Mouse (Mus musculus) testis, adult 2 months (tissue): ENCODE data around the gene Pdrg1. TPM values are rescaled to one million over a fixed set of nuclear protein-coding genes. Genes with fewer than 3 reads are reported as not detected.

ENCODE experiments used
- H3K27ac ChIP-seq: fragments of 200-500 bp; 2 replicates; pipeline ENCODE4 v1.5.1; 2012; ENCODE audit warnings: low read depth, low read length; ENCODE audit not compliant: control insufficient read depth, insufficient read depth
- H3K27me3 ChIP-seq: fragments of 200-500 bp; 2 replicates; pipeline ENCODE4 v1.6.1; 2012; ENCODE audit warnings: mild to moderate bottlenecking, low read length, moderate library complexity; ENCODE audit not compliant: control insufficient read depth, insufficient read depth
- H3K36me3 ChIP-seq: fragments of 200-500 bp; 2 replicates; pipeline ENCODE4 v1.6.1; 2012; ENCODE audit warnings: mild to moderate bottlenecking, low read length; ENCODE audit not compliant: control insufficient read depth, insufficient read depth
- H3K4me1 ChIP-seq: fragments of 200-500 bp; 2 replicates; pipeline ENCODE4 v1.6.1; 2012; ENCODE audit warnings: low read length; ENCODE audit not compliant: control insufficient read depth, insufficient read depth
- H3K4me3 ChIP-seq: fragments of 200-500 bp; 2 replicates; pipeline ENCODE4 v1.5.1; 2012; ENCODE audit warnings: low read depth, mild to moderate bottlenecking, low read length, moderate library complexity, mixed read lengths; ENCODE audit not compliant: control insufficient read depth
- CTCF ChIP-seq: fragments of 200-500 bp; IDR thresholded peaks from 2 replicates; pipeline ENCODE4 v1.5.1; 2012; ENCODE audit warnings: low read depth, mild to moderate bottlenecking, inconsistent platforms, low read length, moderate library complexity; ENCODE audit not compliant: control insufficient read depth, insufficient read depth, insufficient replicate concordance
- POLR2A ChIP-seq: fragments of 200-500 bp; IDR thresholded peaks from 2 replicates; pipeline ENCODE4 v1.6.1; 2012; ENCODE audit warnings: low read depth, mild to moderate bottlenecking, inconsistent platforms, low read length, moderate library complexity; ENCODE audit not compliant: control insufficient read depth
- polyA plus RNA-seq: library from polyadenylated mRNA; depleted of rRNA; stranded (reverse); fragments of >200 nt; gene quantifications from 2 replicates; pipeline ENCODE4 v1.2.3, GENCODE M21; 2012

The Pdrg1 gene
- polyA plus RNA-seq, 1 experiment: 22.0 TPM

DNA sequence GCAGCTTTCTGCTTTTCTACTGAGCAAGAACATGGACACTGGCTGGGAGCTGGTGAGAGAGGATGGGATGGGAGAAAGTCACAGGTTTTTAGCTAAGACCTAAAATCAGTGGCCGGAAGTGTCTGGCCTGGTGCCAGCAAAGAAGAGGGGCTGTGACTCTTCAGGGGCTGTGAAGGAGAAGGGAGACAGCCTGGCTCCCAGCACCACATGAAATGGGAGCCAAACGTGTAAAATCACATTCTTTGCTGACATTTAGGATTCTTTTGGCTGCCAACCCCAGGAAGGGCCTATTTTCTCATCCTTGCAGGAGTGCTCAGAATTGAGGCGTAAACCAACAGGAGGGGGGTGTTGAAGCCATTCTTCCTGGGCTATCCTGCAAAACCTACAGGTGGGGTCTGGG, 28.7 kb upstream of the Pdrg1 start:
- no peak overlapping the region for H3K27ac ChIP-seq
- H3K36me3 ChIP-seq: no peaks in the 10 kb centered on the region
- TF ChIP-seq CTCF (no peak), POLR2A (no peak)
- H3K27me3 ChIP-seq: no peaks in the 10 kb centered on the region
- H3K4me3 ChIP-seq: no peak overlapping the region
- H3K4me1 ChIP-seq: no peaks in the 10 kb centered on the region; the same call in 1 of the 2 replicates

DNA sequence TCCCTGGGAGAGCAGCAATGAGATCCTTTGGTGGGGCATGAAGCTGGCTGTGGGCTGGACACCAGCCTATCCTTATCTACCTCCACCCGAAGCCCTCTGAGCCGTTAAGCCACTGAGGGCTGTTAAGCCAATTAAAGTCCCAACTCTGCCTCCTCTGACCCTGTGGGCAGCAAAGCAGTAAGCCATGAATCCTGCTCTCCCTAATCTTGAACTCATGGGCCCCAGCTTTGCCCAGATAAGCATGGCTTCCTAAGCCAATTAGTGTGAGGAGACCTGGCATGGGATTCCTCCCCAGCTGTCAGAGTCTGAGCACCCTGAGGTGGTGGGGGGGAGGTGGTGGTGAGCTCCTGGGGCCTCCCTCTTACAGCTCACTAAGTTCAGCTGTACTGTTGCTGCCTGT, 21.5 kb upstream of the Pdrg1 start:
- Histone ChIP-seq H3K36me3 (no peaks in the 10 kb centered on the region), H3K27ac (no peak overlapping the region), H3K4me3 (no peak overlapping the region), H3K4me1 (peaks cover 7% of the 10 kb centered on the region), H3K27me3 (no peaks in the 10 kb centered on the region)
- TF ChIP-seq CTCF (no peak), POLR2A (no peak)

DNA sequence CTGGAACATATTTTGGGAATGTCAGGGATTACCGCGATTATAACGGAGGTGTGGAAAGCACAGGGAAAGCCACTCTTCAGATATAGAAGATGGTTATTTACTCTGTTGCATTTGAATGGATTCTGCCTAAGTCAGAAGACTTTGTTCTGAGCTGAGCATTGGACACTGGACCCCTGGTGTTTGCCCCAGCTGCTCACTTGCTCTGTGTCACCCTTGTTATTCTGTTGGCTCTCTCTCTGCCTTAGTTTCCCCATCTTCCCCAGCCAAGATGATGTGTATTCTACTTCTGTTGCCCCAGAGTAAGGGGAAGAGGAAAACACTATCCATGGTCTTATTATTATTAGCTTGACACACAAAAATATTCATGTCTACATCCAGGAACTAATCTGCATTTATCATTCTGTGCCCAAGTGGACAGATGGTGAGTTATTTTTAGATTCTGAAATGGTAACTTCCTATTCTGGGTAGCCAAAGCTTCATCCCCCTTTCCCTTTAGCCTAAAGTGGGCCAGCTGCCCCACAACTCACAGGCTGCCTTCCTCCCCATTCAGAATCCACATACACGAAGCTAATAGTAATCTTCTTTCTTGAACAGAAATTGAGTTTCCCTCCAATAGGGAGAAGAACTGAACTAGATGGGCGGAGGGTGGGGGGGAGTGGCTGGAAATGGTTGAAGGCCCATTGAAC, 18.5 kb upstream of the Pdrg1 start:
- TF ChIP-seq POLR2A (no peak), CTCF (no peak)
- no peak overlapping the region for H3K4me3 ChIP-seq
- H3K27ac ChIP-seq: no peak overlapping the region
- no peaks in the 10 kb centered on the region for H3K27me3 ChIP-seq
- H3K4me1 ChIP-seq: peaks cover 13% of the 10 kb centered on the region
- H3K36me3 ChIP-seq: no peaks in the 10 kb centered on the region

DNA sequence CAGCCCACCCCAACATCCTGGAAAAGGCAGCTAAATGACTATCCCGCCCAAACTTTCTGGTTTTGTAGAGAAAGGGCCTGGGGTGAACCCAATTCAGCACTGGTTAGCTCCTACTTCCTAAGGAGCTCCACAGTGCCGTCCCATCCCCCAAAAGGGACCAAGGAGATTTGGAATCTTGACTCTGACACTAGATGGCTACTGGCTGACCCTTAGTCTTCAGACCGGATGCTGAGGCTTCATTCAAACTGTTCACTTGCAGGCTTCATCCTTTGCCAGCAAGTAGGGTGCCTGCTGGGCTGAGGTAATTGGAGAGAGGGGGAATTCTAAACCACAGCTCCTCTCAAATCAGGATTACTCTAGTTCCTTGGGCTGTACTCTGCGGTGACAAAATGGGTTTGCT, 17.7 kb upstream of the Pdrg1 start:
- TF ChIP-seq POLR2A (no peak), CTCF (no peak)
- Histone ChIP-seq H3K4me1 (peaks cover 13% of the 10 kb centered on the region), H3K27ac (no peak overlapping the region), H3K27me3 (no peaks in the 10 kb centered on the region), H3K4me3 (no peak overlapping the region), H3K36me3 (no peaks in the 10 kb centered on the region)

DNA sequence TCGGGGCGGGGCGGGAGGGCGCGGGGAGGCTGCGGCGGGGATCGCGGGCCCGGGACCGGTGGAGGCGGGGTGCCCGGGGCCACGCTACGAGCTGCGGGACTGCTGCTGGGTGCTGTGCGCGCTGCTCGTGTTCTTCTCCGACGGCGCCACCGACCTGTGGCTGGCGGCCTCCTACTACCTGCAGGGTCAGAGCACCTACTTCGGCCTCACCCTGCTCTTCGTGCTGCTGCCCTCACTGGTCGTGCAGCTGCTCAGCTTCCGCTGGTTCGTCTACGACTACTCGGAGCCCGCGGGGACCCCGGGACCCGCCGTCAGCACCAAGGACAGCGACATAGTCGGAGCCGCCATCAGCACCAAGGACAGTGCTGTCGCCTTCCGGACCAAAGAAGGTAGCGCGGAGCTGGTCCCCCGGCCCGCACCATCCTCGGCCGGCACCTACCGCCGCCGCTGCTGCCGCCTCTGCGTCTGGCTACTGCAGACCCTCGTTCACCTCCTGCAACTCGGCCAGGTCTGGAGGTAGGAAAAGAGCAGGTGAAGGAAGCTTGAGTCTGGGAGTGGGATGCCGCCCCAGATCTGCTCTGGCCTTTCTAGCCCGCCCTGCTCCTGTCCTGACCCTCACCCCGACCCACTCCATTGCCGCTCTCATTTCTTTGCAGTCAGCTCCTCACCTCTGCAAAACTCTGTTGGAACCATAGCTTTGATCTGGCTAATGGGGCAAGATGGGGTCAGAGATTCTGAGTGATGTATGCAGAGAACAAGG, 17.0 kb upstream of the Pdrg1 start:
- Histone ChIP-seq H3K4me1 (peaks cover 13% of the 10 kb centered on the region), H3K4me3 (peak overlapping the region; percentile 71), H3K27ac (no peak overlapping the region), H3K36me3 (no peaks in the 10 kb centered on the region), H3K27me3 (no peaks in the 10 kb centered on the region)
- no peak for TF ChIP-seq POLR2A
- TF ChIP-seq CTCF: no peak

DNA sequence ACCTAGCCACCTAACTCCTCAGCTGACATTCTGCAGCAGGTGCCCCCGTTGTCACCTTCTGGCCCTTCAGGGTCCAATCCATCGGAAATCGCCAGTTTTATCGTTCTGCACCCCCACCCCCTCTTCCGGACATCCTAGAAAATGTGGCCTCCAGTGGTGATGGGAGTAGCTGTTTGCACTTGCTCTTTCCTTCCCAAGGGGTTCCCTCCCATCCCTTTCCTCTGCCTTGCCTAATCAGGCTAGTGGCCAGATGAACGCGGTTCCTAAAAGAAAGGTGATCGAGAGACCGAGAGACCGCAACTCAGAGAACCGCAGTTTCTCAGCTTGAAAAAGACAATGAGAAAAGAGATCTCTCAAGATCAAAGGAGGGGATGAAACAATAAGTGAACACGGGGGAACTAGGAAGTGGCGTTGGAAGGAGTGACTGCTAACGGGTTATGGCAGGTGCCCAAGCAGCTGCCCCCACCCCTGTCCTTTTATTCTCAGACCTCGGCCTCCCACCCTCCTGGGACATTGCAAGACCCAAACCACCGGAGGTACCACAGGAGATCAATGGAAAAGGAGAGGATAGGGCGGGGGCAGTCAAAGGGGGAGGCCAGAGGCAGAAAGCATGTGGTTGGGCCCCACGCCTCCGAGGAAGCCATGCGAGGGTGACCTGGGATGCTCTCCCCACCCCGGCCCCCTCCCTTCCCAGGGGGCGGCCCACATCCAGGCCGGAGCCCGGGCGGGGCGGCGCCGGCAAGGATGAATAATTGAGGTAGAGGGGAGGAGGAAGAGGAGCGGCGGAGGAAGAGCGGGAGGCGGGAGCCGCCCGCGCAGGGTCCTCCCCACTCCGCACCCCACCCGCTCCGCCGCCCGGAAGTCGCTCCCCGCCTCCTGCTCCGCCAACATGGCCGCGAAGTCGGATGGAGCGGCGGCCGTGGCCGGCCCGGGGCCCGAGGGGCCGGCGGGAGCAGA, 16.2 kb upstream of the Pdrg1 start, which contains the start of gene Xkr7:
TSS of gene Xkr7 (plus strand) at position 727 of the 957 bp plus-strand sequence.
- H3K4me1 ChIP-seq: peaks cover 13% of the 10 kb centered on the region
- no peaks in the 10 kb centered on the region for H3K27me3 ChIP-seq
- peak within 1 kb of the TSS; percentile 71 for H3K4me3 ChIP-seq
- H3K36me3 ChIP-seq: no peaks in the 10 kb centered on the region
- H3K27ac ChIP-seq: no peak within 1 kb of the TSS
- no peak for TF ChIP-seq CTCF
- TF ChIP-seq POLR2A: no peak

DNA sequence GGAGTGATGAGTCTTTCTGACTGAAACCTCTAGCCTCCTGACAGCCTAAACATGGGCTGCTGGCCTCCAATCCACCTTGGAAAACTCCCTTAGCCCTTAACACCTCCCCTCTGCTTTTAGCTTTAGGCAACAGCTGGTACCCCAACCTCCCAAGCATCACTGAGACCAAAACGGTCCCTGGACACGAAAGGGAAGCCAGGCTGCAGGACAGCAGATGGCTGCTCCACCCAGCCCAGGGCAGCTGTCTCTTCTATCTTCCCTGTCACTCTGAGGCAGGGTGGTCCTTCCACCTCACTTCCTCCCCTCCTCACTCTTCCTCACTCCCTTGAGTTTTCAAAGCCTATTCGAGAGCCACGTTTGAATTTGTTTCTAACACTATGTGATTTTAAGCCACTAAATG, 15.2 kb upstream of the Pdrg1 start:
- TF ChIP-seq CTCF (no peak), POLR2A (no peak)
- no peaks in the 10 kb centered on the region for H3K27me3 ChIP-seq

More for the DNA sequence above, 15.2 kb upstream of the Pdrg1 start:
- H3K4me3 ChIP-seq: no peak overlapping the region
- no peaks in the 10 kb centered on the region for H3K36me3 ChIP-seq
- no peak overlapping the region for H3K27ac ChIP-seq
- H3K4me1 ChIP-seq: peaks cover 13% of the 10 kb centered on the region
